Mouse (Mus musculus): ENCODE results near the gene Tsr3. TPM values are rescaled to one million over a fixed set of nuclear protein-coding genes. Genes with fewer than 3 reads are reported as not detected.

Gene Tsr3
- total and polyA plus RNA-seq, 3 experiments, result 35.2 to 50.5 TPM; not detected in 1

DNA sequence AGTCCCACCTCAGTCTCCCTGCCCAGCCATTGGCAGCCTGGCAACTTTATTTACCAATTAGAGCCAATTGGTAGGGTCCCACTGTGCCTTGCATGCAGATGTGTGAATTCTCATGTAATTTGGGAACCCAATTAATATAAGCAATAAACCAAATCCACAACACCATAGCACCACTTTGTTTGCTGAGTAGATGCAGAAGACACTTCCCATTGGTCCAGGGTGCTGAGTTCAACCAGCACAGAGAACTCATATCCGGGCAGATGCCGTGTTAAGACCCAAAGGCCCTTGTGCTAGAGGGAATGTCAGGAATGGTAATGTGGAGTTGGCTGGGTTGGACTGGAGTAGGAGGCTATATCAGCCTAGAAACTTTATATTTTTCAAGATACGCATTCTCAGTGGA is 35.9 kb downstream of the Tsr3 start:
- Histone ChIP-seq H3K27me3 (ENCODE audit: control insufficient read depth in 1 of 2, insufficient read depth in 2 of 2, low read length in 2 of 2) (no peaks in the 10 kb centered on the region), H3K9ac (ENCODE audit: control insufficient read depth, low read depth, low read length, poor library complexity, severe bottlenecking) (no peak overlapping the region), H3K36me3 (ENCODE audit: control insufficient read depth in 1 of 2, insufficient read depth in 2 of 2, low read length in 2 of 2) (peaks cover 3 to 15% of the 10 kb centered on the region in 2 experiments; a peak in 3 of 4 replicates), H3K27ac (ENCODE audit: control insufficient read depth, low read depth, low read length) (no peak overlapping the region), H3K79me2 (ENCODE audit: control insufficient read depth, insufficient read depth, low read length, poor library complexity) (peaks cover 27% of the 10 kb centered on the region), H3K9me3 (replicated peaks; ENCODE audit: insufficient read depth, low read length) (no peaks in the 10 kb centered on the region), H3K4me1 (ENCODE audit: control insufficient read depth in 1 of 2, insufficient read depth in 2 of 2, low read length in 2 of 2) (peaks cover 11 to 31% of the 10 kb centered on the region in 2 experiments), H3K4me3 (ENCODE audit: control insufficient read depth in 1 of 2, insufficient read depth in 1 of 2, low read depth in 2 of 2, low read length in 2 of 2) (no peak overlapping the region)
- TF ChIP-seq MXI1 (IDR thresholded peaks at IDR 0.05; ENCODE audit: low read depth, low read length), result no peak
- no peak for TF ChIP-seq CTCF (IDR thresholded peaks at IDR 0.05 in 2 of 3, conservative IDR thresholded peaks at IDR 0.05 in 1 of 3; ENCODE audit: control insufficient read depth in 1 of 3, insufficient read depth in 1 of 3, low read depth in 2 of 3, low read length in 3 of 3, poor library complexity in 1 of 3, severe bottlenecking in 1 of 3)
- TF ChIP-seq ELF1 (IDR thresholded peaks at IDR 0.05; ENCODE audit: low read depth, low read length), result no peak
- TF ChIP-seq GABPA (IDR thresholded peaks at IDR 0.05; ENCODE audit: low read depth, low read length), result no peak
- TF ChIP-seq MEF2A (IDR thresholded peaks at IDR 0.05; ENCODE audit: extremely low read depth, insufficient replicate concordance, low read depth, low read length, poor library complexity, severe bottlenecking), result no peak
- no peak for TF ChIP-seq USF1 (IDR thresholded peaks at IDR 0.05; ENCODE audit: low read depth, low read length)
- no peak for TF ChIP-seq POLR2AphosphoS2 (IDR thresholded peaks at IDR 0.05; ENCODE audit: low read length)
- no peak for TF ChIP-seq MAX (IDR thresholded peaks at IDR 0.05; ENCODE audit: low read length)
- TF ChIP-seq KAT2A (conservative IDR thresholded peaks at IDR 0.05; ENCODE audit: low read depth, low read length), result no peak
- no peak for TF ChIP-seq GATA1 (IDR thresholded peaks at IDR 0.05; ENCODE audit: low read depth, low read length)
- TF ChIP-seq TBP (IDR thresholded peaks at IDR 0.05; ENCODE audit: low read depth, low read length), result no peak
- TF ChIP-seq CHD2 (IDR thresholded peaks at IDR 0.05; ENCODE audit: low read length), result no peak
- TF ChIP-seq ZC3H11A (IDR thresholded peaks at IDR 0.05; ENCODE audit: low read depth, low read length), result no peak
- DNase-seq (ENCODE audit: low read depth, low spot score), result no peak

DNA sequence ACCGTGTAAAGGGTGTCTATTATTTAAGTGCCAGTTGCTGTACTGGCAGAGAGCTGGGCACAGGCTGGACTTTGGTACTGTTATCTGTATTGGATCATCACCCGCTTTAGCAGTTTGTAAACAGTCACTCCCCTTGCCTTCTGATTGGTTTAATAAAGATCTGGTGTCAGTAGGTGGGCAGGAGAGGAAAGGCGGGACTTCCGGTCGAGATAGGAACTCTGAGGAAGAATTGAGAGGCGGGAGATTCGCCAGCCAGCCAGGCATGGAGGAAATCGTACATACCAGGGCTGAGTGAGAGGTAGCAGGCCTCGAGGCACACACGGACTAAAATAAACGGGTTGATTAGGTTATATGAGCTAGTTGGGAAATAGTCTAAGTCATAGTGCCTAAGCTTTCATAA is 42.2 kb downstream of the Tsr3 start:
- H3K27ac ChIP-seq (ENCODE audit: control insufficient read depth, low read depth, low read length), result peak overlapping the region; percentile 54
- no peaks in the 10 kb centered on the region for H3K79me2 ChIP-seq (ENCODE audit: control insufficient read depth, insufficient read depth, low read length, poor library complexity)
- no peaks in the 10 kb centered on the region for H3K9me3 ChIP-seq (replicated peaks; ENCODE audit: insufficient read depth, low read length)
- no peaks in the 10 kb centered on the region for H3K27me3 ChIP-seq (ENCODE audit: control insufficient read depth in 1 of 2, insufficient read depth in 2 of 2, low read length in 2 of 2)
- peaks cover 0 to 3% of the 10 kb centered on the region in 2 experiments; a peak in 1 of 4 replicates for H3K36me3 ChIP-seq (ENCODE audit: control insufficient read depth in 1 of 2, insufficient read depth in 2 of 2, low read length in 2 of 2)
- peaks cover 4 to 15% of the 10 kb centered on the region in 2 experiments; a peak in 3 of 4 replicates for H3K4me1 ChIP-seq (ENCODE audit: control insufficient read depth in 1 of 2, insufficient read depth in 2 of 2, low read length in 2 of 2)
- H3K4me3 ChIP-seq (ENCODE audit: control insufficient read depth in 1 of 2, insufficient read depth in 1 of 2, low read depth in 2 of 2, low read length in 2 of 2), result peak overlapping the region; percentile 52 to 63
- DNase-seq (ENCODE audit: low read depth, low spot score), result peak; percentile 95
- peak overlapping the region; percentile 72 for H3K9ac ChIP-seq (ENCODE audit: control insufficient read depth, low read depth, low read length, poor library complexity, severe bottlenecking)
- TF ChIP-seq ZKSCAN1 (IDR thresholded peaks at IDR 0.05; ENCODE audit: low read depth, low read length) (no peak), ZC3H11A (IDR thresholded peaks at IDR 0.05; ENCODE audit: low read depth, low read length) (no peak), ETS1 (IDR thresholded peaks at IDR 0.05; ENCODE audit: low read depth, low read length) (peak; percentile 31; the same call in 1 of the 2 replicates), TBP (IDR thresholded peaks at IDR 0.05; ENCODE audit: low read depth, low read length) (peak; percentile 67), CHD1 (IDR thresholded peaks at IDR 0.05; ENCODE audit: low read depth, low read length) (no peak), MXI1 (IDR thresholded peaks at IDR 0.05; ENCODE audit: low read depth, low read length) (no peak), USF2 (IDR thresholded peaks at IDR 0.05; ENCODE audit: borderline replicate concordance in 1 of 2, insufficient read depth in 1 of 2, low read depth in 1 of 2, low read length in 2 of 2) (no peak), ZMIZ1 (IDR thresholded peaks at IDR 0.05; ENCODE audit: low read depth, low read length) (peak; percentile 48), RCOR1 (IDR thresholded peaks at IDR 0.05; ENCODE audit: low read depth, low read length) (no peak), HCFC1 (IDR thresholded peaks at IDR 0.05; ENCODE audit: low read depth, low read length) (peak; percentile 81), MYC (IDR thresholded peaks at IDR 0.05; ENCODE audit: low read depth, low read length) (peak; percentile 53; the same call in 1 of the 2 replicates), TCF12 (IDR thresholded peaks at IDR 0.05; ENCODE audit: low read depth, low read length) (peak; percentile 31; the same call in 1 of the 2 replicates), POLR2AphosphoS5 (IDR thresholded peaks at IDR 0.05; ENCODE audit: borderline replicate concordance, low read depth, low read length) (no peak), RAD21 (IDR thresholded peaks at IDR 0.05; ENCODE audit: low read depth, low read length) (no peak), MAX (IDR thresholded peaks at IDR 0.05; ENCODE audit: low read length) (no peak), KAT2A (conservative IDR thresholded peaks at IDR 0.05; ENCODE audit: low read depth, low read length) (no peak), CTCF (IDR thresholded peaks at IDR 0.05 in 2 of 3, conservative IDR thresholded peaks at IDR 0.05 in 1 of 3; ENCODE audit: control insufficient read depth in 1 of 3, insufficient read depth in 1 of 3, low read depth in 2 of 3, low read length in 3 of 3, poor library complexity in 1 of 3, severe bottlenecking in 1 of 3) (no peak), ELF1 (IDR thresholded peaks at IDR 0.05; ENCODE audit: low read depth, low read length) (peak; percentile 79), MAFK (IDR thresholded peaks at IDR 0.05; ENCODE audit: borderline replicate concordance, low read depth, low read length) (no peak), USF1 (IDR thresholded peaks at IDR 0.05; ENCODE audit: low read depth, low read length) (no peak), NRF1 (IDR thresholded peaks at IDR 0.05; ENCODE audit: insufficient read depth, low read depth, low read length, poor library complexity, severe bottlenecking) (no peak), GABPA (IDR thresholded peaks at IDR 0.05; ENCODE audit: low read depth, low read length) (no peak), MYB (IDR thresholded peaks at IDR 0.05; ENCODE audit: low read depth, low read length) (no peak), CHD2 (IDR thresholded peaks at IDR 0.05; ENCODE audit: low read length) (no peak), E2F4 (IDR thresholded peaks at IDR 0.05; ENCODE audit: borderline replicate concordance, low read depth, low read length) (no peak)

Data from MEL (cell line).